Mouse (Mus musculus): Measurements from ENCODE around the gene Cdc25b. TPM values are rescaled to one million over a fixed set of nuclear protein-coding genes. Genes with fewer than 3 reads are reported as not detected.

The Cdc25b gene
- polyA plus RNA-seq (2016; fragmentation: Nextera tagmentation; extraction: Ambion mirVana): 55.4 and 55.5 TPM in 2 replicates

GRCm38 (mm10) chr2:131186771-131187601, at the start of gene Cdc25b, which contains the start of gene Spef1:
Cdc25b (plus strand) TSS chr2:131186949.
Spef1 (minus strand) TSS chr2:131187282.
- H3K4me2 ChIP-seq: peak within 1 kb of the TSS; percentile 87
- H3K9me3 ChIP-seq: no peaks in the 10 kb centered on the region
- peak within 1 kb of the TSS; percentile 79 for H3K9ac ChIP-seq (replicated peaks)
- no peaks in the 10 kb centered on the region for H3K27me3 ChIP-seq
- peaks cover 41% of the 10 kb centered on the region for H3K4me1 ChIP-seq (replicated peaks)
- ATAC-seq (ENCODE audit: insufficient number of reproducible peaks, insufficient read depth, low FRiP score, low TSS enrichment, low read depth): peak; percentile 89
- H3K4me3 ChIP-seq (replicated peaks): peak within 1 kb of the TSS; percentile 69
- peaks cover 21% of the 10 kb centered on the region for H3K36me3 ChIP-seq
- peak within 1 kb of the TSS; percentile 83 for H3K27ac ChIP-seq
- WGBS: under 1% methylated on average over 42 of the region's 43 CpGs

- H3K9me3 ChIP-seq: no peaks in the 10 kb centered on the region
- peaks cover 22% of the 10 kb centered on the region for H3K4me1 ChIP-seq (replicated peaks)
- H3K4me2 ChIP-seq: no peak overlapping the region
- no peak overlapping the region for H3K4me3 ChIP-seq (replicated peaks)
- ATAC-seq (ENCODE audit: insufficient number of reproducible peaks, insufficient read depth, low FRiP score, low TSS enrichment, low read depth): no peak
- no peak overlapping the region for H3K27ac ChIP-seq
- H3K36me3 ChIP-seq: peaks cover 96% of the 10 kb centered on the region
- no peak overlapping the region for H3K9ac ChIP-seq (replicated peaks)
- H3K27me3 ChIP-seq: no peaks in the 10 kb centered on the region
- 92% methylated on average over 4 of the region's 4 CpGs for WGBS
Measured at GRCm38 (mm10) chr2:131138296-131138695, 48.5 kb upstream of the Cdc25b start.

GRCm38 (mm10) chr2:131138760-131139159, 48.0 kb upstream of the Cdc25b start:
- Histone ChIP-seq H3K4me1 (replicated peaks) (peaks cover 22% of the 10 kb centered on the region), H3K4me2 (no peak overlapping the region), H3K9ac (replicated peaks) (no peak overlapping the region), H3K27ac (no peak overlapping the region), H3K27me3 (no peaks in the 10 kb centered on the region), H3K36me3 (peaks cover 100% of the 10 kb centered on the region), H3K9me3 (no peaks in the 10 kb centered on the region), H3K4me3 (replicated peaks) (no peak overlapping the region)
- ATAC-seq (ENCODE audit: insufficient number of reproducible peaks, insufficient read depth, low FRiP score, low TSS enrichment, low read depth): no peak
- WGBS: 97% methylated on average over 7 of the region's 7 CpGs

- no peak for ATAC-seq (ENCODE audit: insufficient number of reproducible peaks, insufficient read depth, low FRiP score, low TSS enrichment, low read depth)
- Histone ChIP-seq H3K4me1 (replicated peaks) (peaks cover 17% of the 10 kb centered on the region), H3K9me3 (no peaks in the 10 kb centered on the region), H3K27me3 (no peaks in the 10 kb centered on the region), H3K27ac (no peak overlapping the region), H3K9ac (replicated peaks) (no peak overlapping the region), H3K4me2 (no peak overlapping the region), H3K4me3 (replicated peaks) (no peak overlapping the region), H3K36me3 (peaks cover 98% of the 10 kb centered on the region)
- WGBS: 82% methylated on average over 5 of the region's 5 CpGs
Measured at GRCm38 (mm10) chr2:131139287-131139686, 47.5 kb upstream of the Cdc25b start.

GRCm38 (mm10) chr2:131139886-131140532, 46.7 kb upstream of the Cdc25b start:
- no peak overlapping the region for H3K4me3 ChIP-seq (replicated peaks)
- H3K9me3 ChIP-seq: no peaks in the 10 kb centered on the region
- WGBS: 52% methylated on average over 5 of the region's 5 CpGs
- H3K4me1 ChIP-seq (replicated peaks): peaks cover 10% of the 10 kb centered on the region
- no peak overlapping the region for H3K9ac ChIP-seq (replicated peaks)
- no peak overlapping the region for H3K4me2 ChIP-seq
- H3K27ac ChIP-seq: no peak overlapping the region
- ATAC-seq (ENCODE audit: insufficient number of reproducible peaks, insufficient read depth, low FRiP score, low TSS enrichment, low read depth): no peak
- H3K36me3 ChIP-seq: peaks cover 98% of the 10 kb centered on the region
- no peaks in the 10 kb centered on the region for H3K27me3 ChIP-seq

- no peaks in the 10 kb centered on the region for H3K27me3 ChIP-seq
- 69% methylated on average over 5 of the region's 5 CpGs for WGBS
- no peaks in the 10 kb centered on the region for H3K9me3 ChIP-seq
- H3K4me1 ChIP-seq (replicated peaks): 0 out of 2 replicates have a peak, but pooled peaks cover 8% of the 10 kb centered on the region
- no peak for ATAC-seq (ENCODE audit: insufficient number of reproducible peaks, insufficient read depth, low FRiP score, low TSS enrichment, low read depth)
- H3K4me3 ChIP-seq (replicated peaks): no peak overlapping the region
- no peak overlapping the region for H3K4me2 ChIP-seq
- peaks cover 98% of the 10 kb centered on the region for H3K36me3 ChIP-seq
- H3K9ac ChIP-seq (replicated peaks): no peak overlapping the region
- no peak overlapping the region for H3K27ac ChIP-seq
Measured at GRCm38 (mm10) chr2:131140533-131140905, 46.2 kb upstream of the Cdc25b start.

- Histone ChIP-seq H3K36me3 (peaks cover 98% of the 10 kb centered on the region), H3K27ac (no peak overlapping the region), H3K4me3 (replicated peaks) (no peak overlapping the region), H3K4me1 (replicated peaks) (0 out of 2 replicates have a peak, but pooled peaks cover 6% of the 10 kb centered on the region), H3K4me2 (no peak overlapping the region), H3K9me3 (no peaks in the 10 kb centered on the region), H3K27me3 (no peaks in the 10 kb centered on the region), H3K9ac (replicated peaks) (no peak overlapping the region; the same call in 1 of the 2 replicates)
- ATAC-seq (ENCODE audit: insufficient number of reproducible peaks, insufficient read depth, low FRiP score, low TSS enrichment, low read depth): no peak
- WGBS: 89% methylated on average over 8 of the region's 8 CpGs
Measured at GRCm38 (mm10) chr2:131141336-131141986, 45.3 kb upstream of the Cdc25b start.

GRCm38 (mm10) chr2:131142592-131142991, 44.2 kb upstream of the Cdc25b start:
- H3K9ac ChIP-seq (replicated peaks): no peak overlapping the region
- 0 out of 2 replicates have a peak, but pooled peaks have one; percentile 16 for ATAC-seq (ENCODE audit: insufficient number of reproducible peaks, insufficient read depth, low FRiP score, low TSS enrichment, low read depth)
- 0 out of 2 replicates have a peak, but pooled peaks cover 6% of the 10 kb centered on the region for H3K4me1 ChIP-seq (replicated peaks)
- H3K36me3 ChIP-seq: peaks cover 98% of the 10 kb centered on the region
- 28% methylated on average over 18 of the region's 18 CpGs for WGBS
- no peak overlapping the region for H3K4me3 ChIP-seq (replicated peaks)
- no peaks in the 10 kb centered on the region for H3K27me3 ChIP-seq
- 0 out of 2 replicates have a peak overlapping the region, but pooled peaks have one; percentile 12 for H3K27ac ChIP-seq
- H3K4me2 ChIP-seq: no peak overlapping the region
- H3K9me3 ChIP-seq: no peaks in the 10 kb centered on the region

GRCm38 (mm10) chr2:131143007-131143780, 43.6 kb upstream of the Cdc25b start:
- no peak overlapping the region for H3K4me2 ChIP-seq
- H3K9ac ChIP-seq (replicated peaks): no peak overlapping the region
- no peaks in the 10 kb centered on the region for H3K9me3 ChIP-seq
- peaks cover 98% of the 10 kb centered on the region for H3K36me3 ChIP-seq
- H3K27ac ChIP-seq: no peak overlapping the region
- 69% methylated on average over 22 of the region's 22 CpGs for WGBS
- no peak for ATAC-seq (ENCODE audit: insufficient number of reproducible peaks, insufficient read depth, low FRiP score, low TSS enrichment, low read depth)
- no peaks in the 10 kb centered on the region for H3K27me3 ChIP-seq
- no peak overlapping the region for H3K4me3 ChIP-seq (replicated peaks)
- H3K4me1 ChIP-seq (replicated peaks): 0 out of 2 replicates have a peak, but pooled peaks cover 6% of the 10 kb centered on the region

- Histone ChIP-seq H3K9ac (replicated peaks) (no peak overlapping the region; the same call in 1 of the 2 replicates), H3K4me2 (no peak overlapping the region), H3K27me3 (no peaks in the 10 kb centered on the region), H3K4me3 (replicated peaks) (no peak overlapping the region), H3K9me3 (no peaks in the 10 kb centered on the region), H3K27ac (no peak overlapping the region), H3K4me1 (replicated peaks) (0 out of 2 replicates have a peak, but pooled peaks cover 6% of the 10 kb centered on the region), H3K36me3 (peaks cover 97% of the 10 kb centered on the region)
- ATAC-seq (ENCODE audit: insufficient number of reproducible peaks, insufficient read depth, low FRiP score, low TSS enrichment, low read depth): no peak
- 54% methylated on average over 13 of the region's 13 CpGs for WGBS
Measured at GRCm38 (mm10) chr2:131145121-131145520, 41.6 kb upstream of the Cdc25b start.

Data from limb, embryonic 12.5 days (tissue).